Mouse (Mus musculus): ENCODE measurements around the gene Oxsr1. TPM values are rescaled to one million over a fixed set of nuclear protein-coding genes. Genes with fewer than 3 reads are reported as not detected.

The Oxsr1 gene
- polyA plus RNA-seq, 1 experiment from 2014 or later: 4.8 TPM

Other genes with a start within 250 kb of the Oxsr1 start
- gene Plcd1, start 228.9 kb downstream of the Oxsr1 start, polyA plus RNA-seq (2015; fragmentation: Nextera tagmentation; extraction: Ambion mirVana): 1.2 and 1.8 TPM in 2 replicates
- 0.06 TPM in 1 of 2 replicates, not detected in the other for gene Dlec1, start 219.9 kb downstream of the Oxsr1 start, polyA plus RNA-seq (2015; fragmentation: Nextera tagmentation; extraction: Ambion mirVana)
- 19.0 and 24.7 TPM in 2 replicates for gene Acaa1b, start 165.3 kb downstream of the Oxsr1 start, polyA plus RNA-seq (2015; fragmentation: Nextera tagmentation; extraction: Ambion mirVana)
- not detected in 2 replicates for gene Gm47289, start 163.3 kb downstream of the Oxsr1 start, polyA plus RNA-seq (2015; fragmentation: Nextera tagmentation; extraction: Ambion mirVana)
- gene Slc22a13, start 113.3 kb downstream of the Oxsr1 start, polyA plus RNA-seq (2015; fragmentation: Nextera tagmentation; extraction: Ambion mirVana): not detected in 2 replicates
- 42.4 and 51.5 TPM in 2 replicates for gene Acaa1a, start 17.2 kb upstream of the Oxsr1 start, polyA plus RNA-seq (2015; fragmentation: Nextera tagmentation; extraction: Ambion mirVana)
- 15.3 and 17.0 TPM in 2 replicates for gene Myd88, start 19.0 kb upstream of the Oxsr1 start, polyA plus RNA-seq (2015; fragmentation: Nextera tagmentation; extraction: Ambion mirVana)
- 3.7 and 3.8 TPM in 2 replicates for gene Xylb, start 35.0 kb upstream of the Oxsr1 start, polyA plus RNA-seq (2015; fragmentation: Nextera tagmentation; extraction: Ambion mirVana)
- 0.07 TPM in 1 of 2 replicates, not detected in the other for gene Slc22a14, start 43.1 kb upstream of the Oxsr1 start, polyA plus RNA-seq (2015; fragmentation: Nextera tagmentation; extraction: Ambion mirVana)
- 3.2 and 3.6 TPM in 2 replicates for gene Acvr2b, start 79.7 kb upstream of the Oxsr1 start, polyA plus RNA-seq (2015; fragmentation: Nextera tagmentation; extraction: Ambion mirVana)
- 5.8 and 6.6 TPM in 2 replicates for gene Exog, start 122.5 kb upstream of the Oxsr1 start, polyA plus RNA-seq (2015; fragmentation: Nextera tagmentation; extraction: Ambion mirVana)

Data from liver, embryonic 15.5 days (tissue).